Mouse (Mus musculus) liver, postnatal 0 days (tissue): Measurements from ENCODE around the gene Psmb6.

ENCODE experiments used
- CTCF ChIP-seq: sonication (generic); IDR thresholded peaks from 2 replicates; pipeline ENCODE4 v1.5.1; 2016; ENCODE audit warnings: antibody characterized with exemption, low read depth
- EP300 ChIP-seq: IDR thresholded peaks from 2 replicates; pipeline ENCODE4 v1.6.1; 2016; ENCODE audit warnings: antibody characterized with exemption, low read depth, mild to moderate bottlenecking

DNA sequence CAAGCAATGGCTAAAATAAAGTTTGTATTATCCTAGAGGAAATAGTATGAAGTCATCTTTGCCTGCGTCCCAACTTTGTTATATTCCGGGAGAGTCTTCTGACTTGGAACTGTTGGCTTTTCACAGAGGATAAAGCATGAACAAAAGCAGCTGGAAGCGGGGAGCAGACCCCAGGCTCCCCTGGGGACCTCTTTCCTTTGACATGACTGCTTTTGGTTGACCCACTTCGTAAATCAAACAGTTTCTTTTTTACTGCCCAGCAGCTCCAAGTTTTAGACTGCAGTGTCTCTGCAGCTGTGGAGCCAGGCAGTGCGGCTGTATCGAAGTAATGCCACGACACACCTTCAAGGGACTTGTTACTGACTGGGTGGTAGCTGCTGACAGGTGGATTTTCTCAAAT, 41.4 kb downstream of the Psmb6 start:
- TF ChIP-seq CTCF (no peak), EP300 (no peak)
